Comparison of ENCODE assay signal across 8 mouse cellular contexts in genomic region chr7:68129077-68129511, GRCm38 (mm10).
DNase-seq lines count a peak whose midpoint lies in the region; ATAC-seq and TF ChIP-seq lines count a peak whose summit lies in the region.

No protein-coding gene starts in this region.

- peaks cover 12% of the 10 kb centered on the region for H3K79me3 ChIP-seq in C2C12 (ENCODE audit: low read depth)

- H3ac ChIP-seq in C2C12 (ENCODE audit: control insufficient read depth, insufficient read length, low read depth), result peak overlapping the region; percentile 43

- peaks cover 42% of the 10 kb centered on the region for H3K4me1 ChIP-seq in erythroblast, embryonic 14.5 days (ENCODE audit: control insufficient read depth)
- peaks cover 73% of the 10 kb centered on the region for H3K4me1 ChIP-seq in heart, embryonic 13.5 days
- H3K4me1 ChIP-seq in liver, embryonic 12.5 days, result peaks cover 69% of the 10 kb centered on the region
- H3K4me1 ChIP-seq in stomach, embryonic 15.5 days, result peaks cover 18% of the 10 kb centered on the region

- peak; percentile 24; the same call in 1 of the 2 replicates for TF ChIP-seq POLR2A in brain, embryonic 14.5 days (IDR thresholded peaks at IDR 0.05; ENCODE audit: borderline replicate concordance, extremely low read depth, insufficient read depth, insufficient read length, poor library complexity, severe bottlenecking)

- under 1% methylated on average over 19 of the region's 19 CpGs for WGBS in heart, embryonic 13.5 days
- under 1% methylated on average over 19 of the region's 19 CpGs for WGBS in liver, embryonic 12.5 days (ENCODE audit: insufficient replicate concordance)
- 0% methylated on average over 19 of the region's 19 CpGs for WGBS in stomach, embryonic 15.5 days

- peak overlapping the region; percentile 82 for H3K9ac ChIP-seq in heart, embryonic 13.5 days
- peak overlapping the region; percentile 81 for H3K9ac ChIP-seq in liver, embryonic 12.5 days
- no peak overlapping the region for H3K9ac ChIP-seq in stomach, embryonic 15.5 days

- H3K79me2 ChIP-seq in C2C12 (ENCODE audit: control insufficient read depth, insufficient read depth), result peaks cover 33% of the 10 kb centered on the region

- peak overlapping the region; percentile 89 for H3K27ac ChIP-seq in heart, embryonic 13.5 days (replicated peaks)
- H3K27ac ChIP-seq in liver, embryonic 12.5 days, result peak overlapping the region; percentile 97
- H3K27ac ChIP-seq in stomach, embryonic 15.5 days, result peak overlapping the region; percentile 77

- peak; percentile 100 for DNase-seq in brain, embryonic 14.5 days (ENCODE audit: low read depth)
- DNase-seq in kidney, postnatal 10 days, result peak; percentile 100
- DNase-seq in natural killer cell, adult 2 months (ENCODE audit: low spot score in 2 of 2), result peak; percentile 93 to 94

- H3K4me3 ChIP-seq in C2C12 (ENCODE audit: insufficient read depth, poor library complexity, severe bottlenecking), result peak overlapping the region; percentile 38
- peak overlapping the region; percentile 85 for H3K4me3 ChIP-seq in erythroblast, embryonic 14.5 days (replicated peaks)
- peak overlapping the region; percentile 73 for H3K4me3 ChIP-seq in heart, embryonic 13.5 days
- peak overlapping the region; percentile 69 for H3K4me3 ChIP-seq in liver, embryonic 12.5 days
- H3K4me3 ChIP-seq in stomach, embryonic 15.5 days (replicated peaks), result peak overlapping the region; percentile 68

- peak; percentile 88 for ATAC-seq in heart, embryonic 13.5 days (ENCODE audit: extremely low read depth, insufficient number of reproducible peaks, low FRiP score, low TSS enrichment)
- ATAC-seq in liver, embryonic 12.5 days, result peak; percentile 93
- peak; percentile 90 for ATAC-seq in stomach, embryonic 15.5 days (ENCODE audit: insufficient read depth, low FRiP score, low read depth)

- no peak for TF ChIP-seq CTCF in C2C12 (IDR thresholded peaks at IDR 0.05; ENCODE audit: control insufficient read depth, insufficient read depth, insufficient read length)
- TF ChIP-seq CTCF in brain, embryonic 14.5 days (IDR thresholded peaks at IDR 0.05; ENCODE audit: borderline replicate concordance, extremely low read depth, insufficient read depth, insufficient read length), result no peak

- no peaks in the 10 kb centered on the region for H3K9me3 ChIP-seq in erythroblast, embryonic 14.5 days (ENCODE audit: control insufficient read depth, low read length)
- H3K9me3 ChIP-seq in heart, embryonic 13.5 days, result no peaks in the 10 kb centered on the region
- no peaks in the 10 kb centered on the region for H3K9me3 ChIP-seq in liver, embryonic 12.5 days (replicated peaks)
- no peaks in the 10 kb centered on the region for H3K9me3 ChIP-seq in stomach, embryonic 15.5 days

- peak overlapping the region; percentile 86 for H3K4me2 ChIP-seq in heart, embryonic 13.5 days
- H3K4me2 ChIP-seq in liver, embryonic 12.5 days, result peak overlapping the region; percentile 87
- peak overlapping the region; percentile 81 for H3K4me2 ChIP-seq in stomach, embryonic 15.5 days

- no peaks in the 10 kb centered on the region for H3K36me3 ChIP-seq in C2C12 (ENCODE audit: control insufficient read depth, insufficient read depth)
- H3K36me3 ChIP-seq in erythroblast, embryonic 14.5 days (ENCODE audit: control insufficient read depth), result no peaks in the 10 kb centered on the region
- no peaks in the 10 kb centered on the region for H3K36me3 ChIP-seq in heart, embryonic 13.5 days
- no peaks in the 10 kb centered on the region for H3K36me3 ChIP-seq in liver, embryonic 12.5 days
- no peaks in the 10 kb centered on the region for H3K36me3 ChIP-seq in stomach, embryonic 15.5 days

- no peaks in the 10 kb centered on the region for H3K27me3 ChIP-seq in C2C12 (ENCODE audit: control insufficient read depth, insufficient read depth, insufficient read length)
- H3K27me3 ChIP-seq in erythroblast, embryonic 14.5 days (ENCODE audit: control insufficient read depth), result peaks cover 12% of the 10 kb centered on the region; the same call in 1 of the 2 replicates
- no peaks in the 10 kb centered on the region for H3K27me3 ChIP-seq in heart, embryonic 13.5 days (replicated peaks)
- H3K27me3 ChIP-seq in liver, embryonic 12.5 days (replicated peaks), result 0 out of 2 replicates have a peak, but pooled peaks cover 3% of the 10 kb centered on the region
- H3K27me3 ChIP-seq in stomach, embryonic 15.5 days (replicated peaks), result no peaks in the 10 kb centered on the region

TF ChIP-seq in C2C12, 6 proteins besides CTCF, POLR2A, EP300 and RAD21:
- TF ChIP-seq CEBPB (IDR thresholded peaks at IDR 0.05; ENCODE audit: low read depth), result no peak
- no peak for TF ChIP-seq MAX (IDR thresholded peaks at IDR 0.05)
- no peak for TF ChIP-seq MYOD1 (IDR thresholded peaks at IDR 0.05; ENCODE audit: control insufficient read depth, insufficient read length, low read depth)
- no peak for TF ChIP-seq USF1 (IDR thresholded peaks at IDR 0.05; ENCODE audit: low read depth)
- TF ChIP-seq MYOG (IDR thresholded peaks at IDR 0.05; ENCODE audit: control insufficient read depth, extremely low read depth, insufficient read length), result no peak
- TF ChIP-seq FOSL1 (IDR thresholded peaks at IDR 0.05; ENCODE audit: insufficient read depth, low read length, poor library complexity, severe bottlenecking), result no peak

Comparison
In these comparisons a context has a peak if more than half of its experiments do, and no peak if none do; other contexts are left out.
1. Peak in every context shown above with its lines: DNase-seq, ATAC-seq, H3K4me3 ChIP-seq and H3K27ac ChIP-seq.